Mouse (Mus musculus) liver, embryonic 12.5 days (tissue): Measurements from ENCODE around the gene Xylt2. TPM values are rescaled to one million over a fixed set of nuclear protein-coding genes. Genes with fewer than 3 reads are reported as not detected.
"Not testable (repeated sequence)": the region's sequence is repeated elsewhere in the genome, so short reads cannot be mapped to it uniquely, and the experiment has no call there.

Experiments
- ATAC-seq: fragments of 200-750 bp; cut with Nextera tagmentation; 2 replicates; pipeline ENCODE4 v1.8.0; 2017; ENCODE audit warnings: moderate number of reproducible peaks, mild to moderate bottlenecking, moderate library complexity
- H3K27ac ChIP-seq: fragments of 300-500 bp; sonication (generic); 2 replicates; pipeline ENCODE4 v1.5.1; 2016; ENCODE audit warnings: mild to moderate bottlenecking
- H3K27me3 ChIP-seq: fragments of 300-500 bp; sonication (generic); replicated peaks from 2 replicates; pipeline ENCODE4 v1.6.1; 2016; ENCODE audit warnings: mild to moderate bottlenecking, moderate library complexity
- H3K36me3 ChIP-seq: fragments of 300-500 bp; sonication (generic); 2 replicates; pipeline ENCODE4 v1.6.1; 2016; ENCODE audit warnings: mild to moderate bottlenecking, moderate library complexity
- H3K4me1 ChIP-seq: fragments of 300-500 bp; sonication (generic); 2 replicates; pipeline ENCODE4 v1.6.1; 2016
- H3K4me2 ChIP-seq: fragments of 300-500 bp; sonication (generic); 2 replicates; pipeline ENCODE4 v1.6.1; 2016; ENCODE audit warnings: mild to moderate bottlenecking, moderate library complexity
- H3K4me3 ChIP-seq: fragments of 300-500 bp; sonication (generic); 2 replicates; pipeline ENCODE4 v1.5.1; 2016; ENCODE audit warnings: mild to moderate bottlenecking, moderate library complexity
- H3K9ac ChIP-seq: fragments of 300-500 bp; sonication (generic); 2 replicates; pipeline ENCODE4 v1.6.1; 2016; ENCODE audit warnings: mild to moderate bottlenecking, moderate library complexity
- H3K9me3 ChIP-seq: fragments of 300-500 bp; sonication (generic); replicated peaks from 2 replicates; pipeline ENCODE4 v1.6.1; 2016; ENCODE audit warnings: mild to moderate bottlenecking, moderate library complexity
- WGBS: fragments of 180-500 bp; shearing (Covaris S2); methylation state at CpG from one replicate; pipeline ENCODE4 v1.1.7; 2016; ENCODE audit not compliant: insufficient replicate concordance; 5-methylcytosine and 5-hydroxymethylcytosine counted together
- polyA plus RNA-seq: library from polyadenylated mRNA; unstranded; fragments of >200 nt; fragmentation: Nextera tagmentation; extraction: Ambion mirVana; gene quantifications from 2 replicates; pipeline ENCODE4 v1.2.1, GENCODE M21; 2016

Xylt2 gene
- polyA plus RNA-seq, 1 experiment from 2014 or later = 7.1 TPM

GRCm38 (mm10) chr11:94665281-94665680 is 12.0 kb downstream of the Xylt2 start:
- WGBS = 82% methylated on average over 6 of the region's 6 CpGs
- Histone ChIP-seq H3K4me3 (no peak overlapping the region), H3K36me3 (peaks cover 95% of the 10 kb centered on the region), H3K9me3 (no peaks in the 10 kb centered on the region), H3K9ac (no peak overlapping the region), H3K4me1 (no peaks in the 10 kb centered on the region), H3K27me3 (no peaks in the 10 kb centered on the region), H3K27ac (no peak overlapping the region), H3K4me2 (no peak overlapping the region)
- ATAC-seq = no peak

GRCm38 (mm10) chr11:94661344-94661743 is 16.0 kb downstream of the Xylt2 start:
- ATAC-seq = no peak
- 60% methylated on average over 1 of the region's 1 CpGs for WGBS

GRCm38 (mm10) chr11:94653663-94654436 is 23.5 kb downstream of the Xylt2 start, which contains the start of the genes Mrpl27 and Eme1:
TSS of gene Mrpl27 (plus strand) at chr11:94653767.
TSS of gene Eme1 (minus strand) at chr11:94653964.
- peak; percentile 89 for ATAC-seq
- Histone ChIP-seq H3K4me3 (peak within 1 kb of the TSS; percentile 81), H3K9me3 (no peaks in the 10 kb centered on the region), H3K36me3 (peaks cover 58% of the 10 kb centered on the region), H3K27ac (peak within 1 kb of the TSS; percentile 90), H3K4me1 (peaks cover 39% of the 10 kb centered on the region), H3K4me2 (peak within 1 kb of the TSS; percentile 77), H3K27me3 (no peaks in the 10 kb centered on the region), H3K9ac (peak within 1 kb of the TSS; percentile 82)
- WGBS = 1% methylated on average over 32 of the region's 32 CpGs

More at GRCm38 (mm10) chr11:94661344-94661743, 16.0 kb downstream of the Xylt2 start:
- no peak overlapping the region for H3K4me2 ChIP-seq
- H3K4me1 ChIP-seq = peaks cover 6% of the 10 kb centered on the region
- no peak overlapping the region for H3K9ac ChIP-seq
- no peak overlapping the region for H3K4me3 ChIP-seq
- H3K27me3 ChIP-seq = no peaks in the 10 kb centered on the region
- no peaks in the 10 kb centered on the region for H3K9me3 ChIP-seq
- H3K36me3 ChIP-seq = peaks cover 94% of the 10 kb centered on the region
- no peak overlapping the region for H3K27ac ChIP-seq

- H3K9me3 ChIP-seq = no peaks in the 10 kb centered on the region
- 31% methylated on average over 8 of the region's 8 CpGs for WGBS
- peaks cover 39% of the 10 kb centered on the region for H3K4me1 ChIP-seq
- H3K36me3 ChIP-seq = peaks cover 57% of the 10 kb centered on the region
- peak overlapping the region; percentile 40; the same call in 1 of the 2 replicates for H3K27ac ChIP-seq
- peak overlapping the region; percentile 82 for H3K9ac ChIP-seq
- peak overlapping the region; percentile 77 for H3K4me2 ChIP-seq
- no peaks in the 10 kb centered on the region for H3K27me3 ChIP-seq
- no peak for ATAC-seq
- H3K4me3 ChIP-seq = peak overlapping the region; percentile 81
Measured at GRCm38 (mm10) chr11:94652973-94653372, 24.3 kb downstream of the Xylt2 start.

- peaks cover 32% of the 10 kb centered on the region for H3K4me1 ChIP-seq
- not testable (repeated sequence) for H3K9ac ChIP-seq, H3K4me3 ChIP-seq, H3K4me2 ChIP-seq, H3K9me3 ChIP-seq, H3K27ac ChIP-seq, H3K27me3 ChIP-seq, ATAC-seq
- H3K36me3 ChIP-seq = peaks cover 57% of the 10 kb centered on the region
- WGBS = 84% methylated on average over 7 of the region's 7 CpGs
Measured at GRCm38 (mm10) chr11:94651241-94651640, 26.1 kb downstream of the Xylt2 start.

- ATAC-seq = no peak
- no peak overlapping the region for H3K4me3 ChIP-seq
Measured at GRCm38 (mm10) chr11:94646457-94646856, 30.9 kb downstream of the Xylt2 start.

GRCm38 (mm10) chr11:94644461-94645219 is 32.7 kb downstream of the Xylt2 start:
- Histone ChIP-seq H3K4me1 (no peaks in the 10 kb centered on the region), H3K9ac (no peak overlapping the region), H3K4me3 (no peak overlapping the region), H3K36me3 (peaks cover 98% of the 10 kb centered on the region), H3K9me3 (no peaks in the 10 kb centered on the region), H3K4me2 (no peak overlapping the region), H3K27ac (no peak overlapping the region), H3K27me3 (no peaks in the 10 kb centered on the region)
- 80% methylated on average over 8 of the region's 8 CpGs for WGBS
- ATAC-seq = 0 out of 2 replicates have a peak, but pooled peaks have one; percentile 21

More at GRCm38 (mm10) chr11:94646457-94646856, 30.9 kb downstream of the Xylt2 start:
- no peaks in the 10 kb centered on the region for H3K4me1 ChIP-seq
- WGBS = 90% methylated on average over 4 of the region's 4 CpGs
- H3K27ac ChIP-seq = no peak overlapping the region
- no peaks in the 10 kb centered on the region for H3K9me3 ChIP-seq
- no peaks in the 10 kb centered on the region for H3K27me3 ChIP-seq
- H3K36me3 ChIP-seq = peaks cover 96% of the 10 kb centered on the region
- H3K4me2 ChIP-seq = no peak overlapping the region
- H3K9ac ChIP-seq = no peak overlapping the region

GRCm38 (mm10) chr11:94634431-94634830 is 42.9 kb downstream of the Xylt2 start:
- H3K9me3 ChIP-seq = no peaks in the 10 kb centered on the region
- no peak overlapping the region for H3K9ac ChIP-seq
- H3K27ac ChIP-seq = no peak overlapping the region
- H3K4me3 ChIP-seq = no peak overlapping the region
- H3K4me2 ChIP-seq = no peak overlapping the region
- WGBS = 78% methylated on average over 5 of the region's 5 CpGs
- H3K4me1 ChIP-seq = peaks cover 16% of the 10 kb centered on the region
- no peak for ATAC-seq
- H3K36me3 ChIP-seq = peaks cover 82% of the 10 kb centered on the region
- no peaks in the 10 kb centered on the region for H3K27me3 ChIP-seq

- H3K4me2 ChIP-seq = no peak overlapping the region
- H3K4me3 ChIP-seq = no peak overlapping the region
- peaks cover 68% of the 10 kb centered on the region for H3K36me3 ChIP-seq
- no peak overlapping the region for H3K9ac ChIP-seq
- H3K27me3 ChIP-seq = no peaks in the 10 kb centered on the region
- no peak for ATAC-seq
- WGBS = 81% methylated on average over 8 of the region's 8 CpGs
- no peaks in the 10 kb centered on the region for H3K9me3 ChIP-seq
- peaks cover 19% of the 10 kb centered on the region for H3K4me1 ChIP-seq
- H3K27ac ChIP-seq = no peak overlapping the region
Measured at GRCm38 (mm10) chr11:94632988-94633387, 44.3 kb downstream of the Xylt2 start.

GRCm38 (mm10) chr11:94631969-94632368 is 45.3 kb downstream of the Xylt2 start:
- Histone ChIP-seq H3K27me3 (no peaks in the 10 kb centered on the region), H3K9ac (no peak overlapping the region), H3K27ac (no peak overlapping the region), H3K4me1 (peaks cover 19% of the 10 kb centered on the region), H3K4me2 (no peak overlapping the region), H3K4me3 (no peak overlapping the region), H3K9me3 (no peaks in the 10 kb centered on the region), H3K36me3 (peaks cover 58% of the 10 kb centered on the region)
- no peak for ATAC-seq
- WGBS = 89% methylated on average over 5 of the region's 5 CpGs

- H3K27me3 ChIP-seq = no peaks in the 10 kb centered on the region
- WGBS = 7% methylated on average over 26 of the region's 26 CpGs
- ATAC-seq = no peak
Measured at GRCm38 (mm10) chr11:94630199-94631011, 46.9 kb downstream of the Xylt2 start.

More at GRCm38 (mm10) chr11:94630199-94631011, 46.9 kb downstream of the Xylt2 start:
- H3K4me1 ChIP-seq = peaks cover 19% of the 10 kb centered on the region
- H3K4me2 ChIP-seq = peak overlapping the region; percentile 80
- H3K9ac ChIP-seq = peak overlapping the region; percentile 87
- H3K4me3 ChIP-seq = peak overlapping the region; percentile 84
- peaks cover 42% of the 10 kb centered on the region for H3K36me3 ChIP-seq
- no peaks in the 10 kb centered on the region for H3K9me3 ChIP-seq
- peak overlapping the region; percentile 77 for H3K27ac ChIP-seq
